Comparison of ENCODE assay signal across 8 mouse cellular contexts in genomic region chr12:108757717-108758257, GRCm38 (mm10). TPM values are rescaled to one million over a fixed set of nuclear protein-coding genes. Genes with fewer than 3 reads are reported as not detected.
DNase-seq lines count a peak whose midpoint lies in the region; ATAC-seq lines count a peak whose summit lies in the region.

No protein-coding gene starts in this region.

- H3K9me3 ChIP-seq in hindbrain, embryonic 12.5 days (replicated peaks) = no peaks in the 10 kb centered on the region

- no peaks in the 10 kb centered on the region for H3K36me3 ChIP-seq in hindbrain, embryonic 12.5 days

- H3K4me1 ChIP-seq in hindbrain, embryonic 12.5 days = 0 out of 2 replicates have a peak, but pooled peaks cover 3% of the 10 kb centered on the region

- peak; percentile 89 for DNase-seq in MEL-GATA-1-ER (ENCODE audit: extremely low read depth, low read depth)
- DNase-seq in cerebellum, adult 9-10 months = peak; percentile 98
- peak; percentile 97 to 99 for DNase-seq in frontal cortex, adult 2 months (ENCODE audit: extremely low spot score in 1 of 2, low spot score in 1 of 2)
- DNase-seq in layer of hippocampus, postnatal 14 days (ENCODE audit: low spot score in 2 of 2) = peak; percentile 97 to 98
- DNase-seq in lung, postnatal 14 days = peak; percentile 99
- peak; percentile 93 for DNase-seq in retina, adult 2 months (ENCODE audit: low read depth, low spot score)
- peak; percentile 99 for DNase-seq in thymus, postnatal 36 days

- H3K9ac ChIP-seq in hindbrain, embryonic 12.5 days = peak overlapping the region; percentile 76

- peak; percentile 98 for ATAC-seq in hindbrain, embryonic 12.5 days (ENCODE audit: low FRiP score)

- H3K4me2 ChIP-seq in hindbrain, embryonic 12.5 days (replicated peaks) = peak overlapping the region; percentile 72

- no peaks in the 10 kb centered on the region for H3K27me3 ChIP-seq in hindbrain, embryonic 12.5 days

- under 1% methylated on average over 39 of the region's 41 CpGs for WGBS in hindbrain, embryonic 12.5 days

- 0 out of 2 replicates have a peak overlapping the region, but pooled peaks have one; percentile 23 for H3K27ac ChIP-seq in hindbrain, embryonic 12.5 days

- H3K4me3 ChIP-seq in hindbrain, embryonic 12.5 days = peak overlapping the region; percentile 60

RNA-seq across cellular contexts. Expression of gene Yy1, which starts 35.0 kb away (rescaled TPM):
- polyA plus RNA-seq in frontal cortex, adult 2 months (2012; rRNA removed) = 25.0 and 25.2 TPM in 2 replicates
- polyA plus RNA-seq in hindbrain, embryonic 12.5 days (2016; fragmentation: Nextera tagmentation; extraction: Ambion mirVana) = 16.2 and 18.3 TPM in 2 replicates
- 10 to 100 TPM; 45.2 to 53.7 TPM for total RNA-seq in layer of hippocampus, postnatal 14 days (2021)

RNA-seq across cellular contexts. Expression of gene Degs2, which starts 55.7 kb away (rescaled TPM):
- polyA plus RNA-seq in frontal cortex, adult 2 months (2012; rRNA removed) = 8.4 and 9.4 TPM in 2 replicates
- polyA plus RNA-seq in hindbrain, embryonic 12.5 days (2016; fragmentation: Nextera tagmentation; extraction: Ambion mirVana) = 1.7 and 2.2 TPM in 2 replicates
- total RNA-seq in layer of hippocampus, postnatal 14 days (2021) = 1 to 10 TPM; 1.2 to 1.5 TPM

Comparison
In these comparisons a context has a peak if more than half of its experiments do, and no peak if none do; other contexts are left out.
1. Peak in every context shown above with its lines: DNase-seq, ATAC-seq, H3K4me3 ChIP-seq and H3K27ac ChIP-seq.